Mouse (Mus musculus): ENCODE data around the gene Slc39a12. TPM values are rescaled to one million over a fixed set of nuclear protein-coding genes. Genes with fewer than 3 reads are reported as not detected.

Slc39a12 gene
- polyA plus RNA-seq, 1 experiment from 2014 or later: 0.06 TPM

- no peak for ATAC-seq (ENCODE audit: low FRiP score, low TSS enrichment)
- Histone ChIP-seq H3K9ac (ENCODE audit: low read length) (no peak overlapping the region), H3K27me3 (ENCODE audit: control insufficient read depth, insufficient read depth, low read length) (no peaks in the 10 kb centered on the region), H3K4me3 (ENCODE audit: low read depth, low read length) (no peak overlapping the region), H3K4me1 (replicated peaks; ENCODE audit: control insufficient read depth, insufficient read depth) (no peaks in the 10 kb centered on the region), H3K27ac (replicated peaks) (no peak overlapping the region), H3K9me3 (ENCODE audit: control insufficient read depth, low read length) (no peaks in the 10 kb centered on the region), H3K4me2 (replicated peaks; ENCODE audit: low read depth) (no peak overlapping the region), H3K36me3 (ENCODE audit: control insufficient read depth, insufficient read depth, low read length) (no peaks in the 10 kb centered on the region)
- TF ChIP-seq CTCF (IDR thresholded peaks at IDR 0.05; ENCODE audit: low read depth): no peak
- no peak for TF ChIP-seq EP300 (optimal IDR thresholded peaks at IDR 0.05)
- no peak for DNase-seq (ENCODE audit: low spot score)
- WGBS: 84% methylated on average over 2 of the region's 2 CpGs
Measured at GRCm38 (mm10) chr2:14428987-14429386, 40.9 kb downstream of the Slc39a12 start.

- Histone ChIP-seq H3K36me3 (ENCODE audit: control insufficient read depth, insufficient read depth, low read length) (no peaks in the 10 kb centered on the region), H3K27ac (replicated peaks) (no peak overlapping the region), H3K9ac (ENCODE audit: low read length) (no peak overlapping the region), H3K4me3 (ENCODE audit: low read depth, low read length) (no peak overlapping the region), H3K4me1 (replicated peaks; ENCODE audit: control insufficient read depth, insufficient read depth) (no peaks in the 10 kb centered on the region), H3K27me3 (ENCODE audit: control insufficient read depth, insufficient read depth, low read length) (no peaks in the 10 kb centered on the region), H3K9me3 (ENCODE audit: control insufficient read depth, low read length) (no peaks in the 10 kb centered on the region), H3K4me2 (replicated peaks; ENCODE audit: low read depth) (no peak overlapping the region)
- ATAC-seq (ENCODE audit: low FRiP score, low TSS enrichment) (no peak), DNase-seq (ENCODE audit: low spot score) (no peak)
- whole genome bisulfite sequencing: 54% methylated on average over 1 of the region's 1 CpGs
- no peak for TF ChIP-seq EP300 (optimal IDR thresholded peaks at IDR 0.05)
- TF ChIP-seq CTCF (IDR thresholded peaks at IDR 0.05; ENCODE audit: low read depth): no peak
Measured at GRCm38 (mm10) chr2:14447322-14447721, 59.2 kb downstream of the Slc39a12 start.

DNA sequence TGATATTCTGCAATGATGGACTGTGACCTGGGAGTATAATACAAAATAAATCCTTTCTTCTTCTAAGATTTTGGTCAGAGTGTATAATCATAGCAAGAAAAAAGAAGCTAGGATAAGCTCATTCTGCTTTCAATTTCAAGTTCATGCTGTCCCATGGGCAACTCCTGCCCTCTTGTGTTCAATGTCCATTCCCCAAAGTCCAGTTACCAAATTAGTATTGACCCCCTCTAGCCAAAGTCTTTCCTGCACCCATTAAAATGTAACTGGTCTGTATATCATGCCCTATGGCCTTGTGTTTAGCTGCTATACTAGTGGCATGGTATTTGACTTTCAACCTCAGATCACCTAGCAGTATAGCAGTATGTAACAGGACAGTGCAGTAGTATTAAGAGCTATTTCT, 62.8 kb downstream of the Slc39a12 start:
- no peaks in the 10 kb centered on the region for H3K36me3 ChIP-seq (ENCODE audit: control insufficient read depth, insufficient read depth, low read length)
- no peaks in the 10 kb centered on the region for H3K27me3 ChIP-seq (ENCODE audit: control insufficient read depth, insufficient read depth, low read length)
- ATAC-seq (ENCODE audit: low FRiP score, low TSS enrichment): no peak

GRCm38 (mm10) chr2:14454946-14455631, 67.0 kb downstream of the Slc39a12 start:
- 40% methylated on average over 7 of the region's 7 CpGs for WGBS
- Histone ChIP-seq H3K4me1 (replicated peaks; ENCODE audit: control insufficient read depth, insufficient read depth) (no peaks in the 10 kb centered on the region), H3K4me3 (ENCODE audit: low read depth, low read length) (no peak overlapping the region), H3K27ac (replicated peaks) (no peak overlapping the region), H3K27me3 (ENCODE audit: control insufficient read depth, insufficient read depth, low read length) (no peaks in the 10 kb centered on the region), H3K9ac (ENCODE audit: low read length) (no peak overlapping the region), H3K4me2 (replicated peaks; ENCODE audit: low read depth) (no peak overlapping the region), H3K36me3 (ENCODE audit: control insufficient read depth, insufficient read depth, low read length) (no peaks in the 10 kb centered on the region), H3K9me3 (ENCODE audit: control insufficient read depth, low read length) (no peaks in the 10 kb centered on the region)
- DNase-seq (ENCODE audit: low spot score) (no peak), ATAC-seq (ENCODE audit: low FRiP score, low TSS enrichment) (no peak)
- TF ChIP-seq EP300 (optimal IDR thresholded peaks at IDR 0.05) (no peak), CTCF (IDR thresholded peaks at IDR 0.05; ENCODE audit: low read depth) (no peak)

More for the DNA sequence above, 62.8 kb downstream of the Slc39a12 start:
- TF ChIP-seq EP300 (optimal IDR thresholded peaks at IDR 0.05) (no peak), CTCF (IDR thresholded peaks at IDR 0.05; ENCODE audit: low read depth) (peak; percentile 35)
- DNase-seq (ENCODE audit: low spot score): no peak
- H3K9ac ChIP-seq (ENCODE audit: low read length): no peak overlapping the region
- H3K4me3 ChIP-seq (ENCODE audit: low read depth, low read length): no peak overlapping the region
- H3K27ac ChIP-seq (replicated peaks): no peak overlapping the region
- H3K4me2 ChIP-seq (replicated peaks; ENCODE audit: low read depth): no peak overlapping the region
- no peaks in the 10 kb centered on the region for H3K9me3 ChIP-seq (ENCODE audit: control insufficient read depth, low read length)
- no peaks in the 10 kb centered on the region for H3K4me1 ChIP-seq (replicated peaks; ENCODE audit: control insufficient read depth, insufficient read depth)

DNA sequence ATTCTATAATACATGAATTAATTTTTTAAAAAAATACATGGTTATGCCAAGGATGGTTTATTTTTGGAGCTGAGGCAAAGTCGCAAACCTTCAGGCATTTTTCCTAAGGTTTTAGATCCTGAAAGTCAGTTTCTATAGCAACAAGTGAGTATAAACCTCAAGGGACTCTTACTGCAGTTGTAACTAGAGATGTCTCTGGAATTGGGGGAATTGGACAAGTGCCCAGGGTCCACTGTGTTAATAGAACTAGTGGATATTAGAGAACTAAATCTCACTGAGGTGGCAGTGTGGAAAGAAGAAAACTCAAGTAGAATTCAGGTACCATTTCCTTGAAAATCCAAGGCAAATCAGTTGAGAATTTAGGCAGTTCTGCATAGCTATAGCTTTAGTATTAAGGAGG, 76.3 kb downstream of the Slc39a12 start:
- no peaks in the 10 kb centered on the region for H3K4me1 ChIP-seq (replicated peaks; ENCODE audit: control insufficient read depth, insufficient read depth)
- no peak overlapping the region for H3K27ac ChIP-seq (replicated peaks)
- ATAC-seq (ENCODE audit: low FRiP score, low TSS enrichment) (no peak), DNase-seq (ENCODE audit: low spot score) (no peak)
- H3K36me3 ChIP-seq (ENCODE audit: control insufficient read depth, insufficient read depth, low read length): no peaks in the 10 kb centered on the region
- WGBS: 33% methylated on average over 1 of the region's 1 CpGs
- no peaks in the 10 kb centered on the region for H3K27me3 ChIP-seq (ENCODE audit: control insufficient read depth, insufficient read depth, low read length)
- TF ChIP-seq CTCF (IDR thresholded peaks at IDR 0.05; ENCODE audit: low read depth) (no peak), EP300 (optimal IDR thresholded peaks at IDR 0.05) (no peak)
- H3K4me3 ChIP-seq (ENCODE audit: low read depth, low read length): no peak overlapping the region
- no peaks in the 10 kb centered on the region for H3K9me3 ChIP-seq (ENCODE audit: control insufficient read depth, low read length)
- no peak overlapping the region for H3K4me2 ChIP-seq (replicated peaks; ENCODE audit: low read depth)
- H3K9ac ChIP-seq (ENCODE audit: low read length): no peak overlapping the region

- Histone ChIP-seq H3K4me3 (ENCODE audit: low read depth, low read length) (no peak overlapping the region), H3K27ac (replicated peaks) (no peak overlapping the region), H3K36me3 (ENCODE audit: control insufficient read depth, insufficient read depth, low read length) (no peaks in the 10 kb centered on the region), H3K4me2 (replicated peaks; ENCODE audit: low read depth) (no peak overlapping the region), H3K9me3 (ENCODE audit: control insufficient read depth, low read length) (no peaks in the 10 kb centered on the region), H3K27me3 (ENCODE audit: control insufficient read depth, insufficient read depth, low read length) (no peaks in the 10 kb centered on the region), H3K4me1 (replicated peaks; ENCODE audit: control insufficient read depth, insufficient read depth) (no peaks in the 10 kb centered on the region), H3K9ac (ENCODE audit: low read length) (no peak overlapping the region)
- no peak for ATAC-seq (ENCODE audit: low FRiP score, low TSS enrichment)
- TF ChIP-seq CTCF (IDR thresholded peaks at IDR 0.05; ENCODE audit: low read depth): no peak
- no peak for TF ChIP-seq EP300 (optimal IDR thresholded peaks at IDR 0.05)
- WGBS: 35% methylated on average over 5 of the region's 5 CpGs
- no peak for DNase-seq (ENCODE audit: low spot score)
Measured at GRCm38 (mm10) chr2:14494132-14494531, 106.0 kb downstream of the Slc39a12 start.

Measured in stomach, postnatal 0 days (tissue).